Mouse (Mus musculus) spleen, adult 2 months (tissue): ENCODE measurements around the gene Mapt. TPM values are rescaled to one million over a fixed set of nuclear protein-coding genes. Genes with fewer than 3 reads are reported as not detected.

Experiments
- DNase-seq, 2 experiments: peaks; one replicate each; pipeline versions ENCODE4 v3.0.0 to v3.0.0-alpha.2; 2012 to 2021; ENCODE audit warnings: low spot score in 2 of 2, low read depth in 1 of 2
- H3K27ac ChIP-seq: fragments of 200-500 bp; 2 replicates; pipeline ENCODE4 v1.5.1; 2012; ENCODE audit warnings: low read length, inconsistent platforms; ENCODE audit not compliant: insufficient read depth
- H3K27me3 ChIP-seq: fragments of 200-500 bp; 2 replicates; pipeline ENCODE4 v1.6.1; 2012; ENCODE audit warnings: mild to moderate bottlenecking, moderate library complexity, low read length, inconsistent platforms; ENCODE audit not compliant: control insufficient read depth, insufficient read depth
- H3K36me3 ChIP-seq: fragments of 200-500 bp; 2 replicates; pipeline ENCODE4 v1.6.1; 2012; ENCODE audit warnings: mild to moderate bottlenecking, low read length, inconsistent platforms; ENCODE audit not compliant: control insufficient read depth, insufficient read depth
- H3K4me1 ChIP-seq: fragments of 200-500 bp; 2 replicates; pipeline ENCODE4 v1.6.1; 2011; ENCODE audit warnings: inconsistent platforms; ENCODE audit not compliant: control insufficient read depth, insufficient read depth, insufficient read length
- H3K4me3 ChIP-seq: fragments of 200-500 bp; 2 replicates; pipeline ENCODE4 v1.5.1; 2011; ENCODE audit warnings: mild to moderate bottlenecking, inconsistent platforms; ENCODE audit not compliant: insufficient read depth, insufficient read length; ENCODE audit errors: extremely low read depth
- CTCF ChIP-seq: fragments of 200-500 bp; IDR thresholded peaks from 2 replicates; pipeline ENCODE4 v1.5.1; 2011; ENCODE audit warnings: mild to moderate bottlenecking, inconsistent platforms; ENCODE audit not compliant: insufficient read depth, insufficient read length, insufficient replicate concordance; ENCODE audit errors: extremely low read depth
- POLR2A ChIP-seq: fragments of 200-500 bp; IDR thresholded peaks from 2 replicates; pipeline ENCODE4 v1.6.1; 2011; ENCODE audit warnings: low read depth, low read length, inconsistent platforms
- WGBS: fragments of 180-500 bp; shearing (Covaris S2); methylation state at CpG from one replicate; pipeline ENCODE4 v1.1.7; 2018; 5-methylcytosine and 5-hydroxymethylcytosine counted together
- polyA plus RNA-seq: library from polyadenylated mRNA; depleted of rRNA; stranded (reverse); fragments of >200 nt; gene quantifications from 2 replicates; pipeline ENCODE4 v1.2.3, GENCODE M21; 2012

The Mapt gene
- polyA plus RNA-seq, 1 experiment: 0.57 TPM

DNA sequence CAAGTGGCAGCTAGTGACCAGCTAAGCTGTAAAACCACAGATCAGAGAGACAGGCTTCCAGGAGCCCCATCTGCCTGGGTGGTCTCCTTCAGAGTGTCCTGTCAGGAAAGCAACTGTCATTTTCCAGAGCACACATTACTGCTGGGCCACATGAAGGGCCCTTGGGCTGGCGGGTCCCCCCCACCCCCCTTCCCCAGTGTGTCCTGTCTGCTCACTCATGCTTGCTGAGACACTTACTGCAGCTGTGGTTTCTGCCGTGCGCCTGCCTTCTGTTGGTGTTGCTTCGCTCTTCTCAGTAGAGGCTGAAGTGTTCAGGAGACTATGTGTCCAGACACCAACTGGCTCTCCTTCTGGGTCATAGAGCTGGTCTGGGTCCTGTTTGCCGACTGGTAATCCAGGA, 89.3 kb downstream of the Mapt start:
- Histone ChIP-seq H3K27ac (no peak overlapping the region), H3K4me3 (no peak overlapping the region), H3K4me1 (peaks cover 6% of the 10 kb centered on the region; the same call in 1 of the 2 replicates), H3K27me3 (peaks cover 5% of the 10 kb centered on the region), H3K36me3 (no peaks in the 10 kb centered on the region)
- DNase-seq: no peak
- 22% methylated on average over 5 of the region's 5 CpGs for WGBS
- no peak for TF ChIP-seq CTCF
- no peak for TF ChIP-seq POLR2A

DNA sequence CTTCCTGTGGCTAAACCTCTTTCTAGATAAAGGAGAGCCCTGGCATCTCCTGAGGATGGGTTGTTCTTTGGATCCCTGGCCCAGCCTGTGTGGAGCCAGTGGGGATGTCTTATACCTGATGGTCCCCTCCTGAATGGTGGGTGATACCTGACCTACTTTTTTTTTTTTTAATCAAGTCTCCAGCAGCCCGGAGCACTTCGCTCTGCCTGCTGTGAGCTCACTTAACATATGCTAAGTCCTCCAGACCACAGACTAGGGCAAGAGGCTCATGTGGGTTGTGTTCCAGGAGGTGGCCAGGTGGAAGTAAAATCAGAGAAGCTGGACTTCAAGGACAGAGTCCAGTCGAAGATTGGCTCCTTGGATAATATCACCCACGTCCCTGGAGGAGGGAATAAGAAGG, 91.0 kb downstream of the Mapt start:
- no peaks in the 10 kb centered on the region for H3K36me3 ChIP-seq
- 62% methylated on average over 4 of the region's 4 CpGs for WGBS
- no peak overlapping the region for H3K27ac ChIP-seq
- H3K4me3 ChIP-seq: no peak overlapping the region
- TF ChIP-seq POLR2A (no peak), CTCF (no peak)
- H3K4me1 ChIP-seq: peaks cover 6% of the 10 kb centered on the region; the same call in 1 of the 2 replicates
- DNase-seq: no peak
- H3K27me3 ChIP-seq: peaks cover 5% of the 10 kb centered on the region

DNA sequence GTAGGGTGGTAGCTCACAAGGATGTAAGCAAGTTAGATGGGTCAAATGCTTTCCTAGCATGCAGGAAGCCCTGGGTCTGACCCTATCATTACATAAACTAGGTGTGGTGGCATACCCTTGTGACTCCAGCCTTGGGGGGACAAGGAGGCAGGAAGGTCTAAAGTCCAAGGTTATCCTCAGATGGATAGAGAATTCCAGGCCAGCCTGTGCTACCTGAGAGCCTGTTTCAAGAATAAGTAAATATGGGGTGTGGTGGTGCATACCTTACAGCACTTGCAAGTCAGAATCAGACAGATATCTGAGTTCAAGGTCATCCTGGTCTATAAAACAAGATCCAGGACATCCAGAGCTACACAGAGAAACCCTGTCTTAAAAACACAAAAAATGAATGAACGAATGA, 96.3 kb downstream of the Mapt start:
- Histone ChIP-seq H3K4me1 (no peaks in the 10 kb centered on the region), H3K27me3 (no peaks in the 10 kb centered on the region), H3K4me3 (no peak overlapping the region), H3K36me3 (no peaks in the 10 kb centered on the region), H3K27ac (no peak overlapping the region)
- 98% methylated on average over 1 of the region's 1 CpGs for WGBS
- TF ChIP-seq CTCF: no peak
- DNase-seq: no peak

DNA sequence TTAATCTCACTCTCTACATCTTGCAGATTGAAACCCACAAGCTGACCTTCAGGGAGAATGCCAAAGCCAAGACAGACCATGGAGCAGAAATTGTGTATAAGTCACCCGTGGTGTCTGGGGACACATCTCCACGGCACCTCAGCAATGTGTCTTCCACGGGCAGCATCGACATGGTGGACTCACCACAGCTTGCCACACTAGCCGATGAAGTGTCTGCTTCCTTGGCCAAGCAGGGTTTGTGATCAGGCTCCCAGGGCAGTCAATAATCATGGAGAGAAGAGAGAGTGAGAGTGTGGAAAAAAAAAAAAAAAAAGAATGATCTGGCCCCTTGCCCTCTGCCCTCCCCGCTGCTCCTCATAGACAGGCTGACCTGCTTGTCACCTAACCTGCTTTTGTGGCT, 96.8 kb downstream of the Mapt start:
- Histone ChIP-seq H3K4me3 (no peak overlapping the region), H3K4me1 (no peaks in the 10 kb centered on the region), H3K27ac (no peak overlapping the region), H3K36me3 (no peaks in the 10 kb centered on the region), H3K27me3 (no peaks in the 10 kb centered on the region)
- TF ChIP-seq POLR2A (no peak), CTCF (no peak)
- DNase-seq: no peak
- 89% methylated on average over 6 of the region's 6 CpGs for WGBS

DNA sequence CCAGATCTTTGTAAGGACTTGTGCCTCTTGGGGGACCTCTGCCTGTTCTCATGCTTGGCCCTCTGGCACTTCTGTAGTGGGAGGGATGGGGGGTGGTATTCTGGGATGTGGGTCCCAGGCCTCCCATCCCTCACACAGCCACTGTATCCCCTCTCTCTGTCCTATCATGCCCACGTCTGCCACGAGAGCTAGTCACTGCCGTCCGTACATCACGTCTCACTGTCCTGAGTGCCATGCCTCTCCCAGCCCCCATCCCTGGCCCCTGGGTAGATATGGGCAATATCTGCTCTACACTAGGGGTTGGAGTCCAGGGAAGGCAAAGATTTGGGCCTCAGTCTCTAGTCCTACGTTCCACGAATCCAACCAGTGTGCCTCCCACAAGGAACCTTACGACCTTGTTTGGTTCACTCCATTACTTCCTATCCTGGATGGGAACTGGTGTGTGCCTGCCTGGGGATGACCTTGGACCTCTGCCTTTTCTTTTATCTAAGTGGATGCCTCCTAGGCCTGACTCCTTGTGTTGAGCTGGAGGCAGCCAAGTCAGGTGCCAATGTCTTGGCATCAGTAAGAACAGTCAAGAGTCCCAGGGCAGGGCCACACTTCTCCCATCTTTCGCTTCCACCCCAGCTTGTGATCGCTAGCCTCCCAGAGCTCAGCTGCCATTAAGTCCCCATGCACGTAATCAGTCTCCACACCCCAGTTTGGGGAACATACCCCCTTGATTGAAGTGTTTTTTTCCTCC, 98.2 kb downstream of the Mapt start:
- Histone ChIP-seq H3K27ac (no peak overlapping the region), H3K36me3 (peaks cover 7% of the 10 kb centered on the region), H3K27me3 (no peaks in the 10 kb centered on the region), H3K4me3 (no peak overlapping the region), H3K4me1 (no peaks in the 10 kb centered on the region)
- WGBS: 88% methylated on average over 11 of the region's 11 CpGs
- no peak for TF ChIP-seq POLR2A
- no peak for TF ChIP-seq CTCF
- DNase-seq: no peak

DNA sequence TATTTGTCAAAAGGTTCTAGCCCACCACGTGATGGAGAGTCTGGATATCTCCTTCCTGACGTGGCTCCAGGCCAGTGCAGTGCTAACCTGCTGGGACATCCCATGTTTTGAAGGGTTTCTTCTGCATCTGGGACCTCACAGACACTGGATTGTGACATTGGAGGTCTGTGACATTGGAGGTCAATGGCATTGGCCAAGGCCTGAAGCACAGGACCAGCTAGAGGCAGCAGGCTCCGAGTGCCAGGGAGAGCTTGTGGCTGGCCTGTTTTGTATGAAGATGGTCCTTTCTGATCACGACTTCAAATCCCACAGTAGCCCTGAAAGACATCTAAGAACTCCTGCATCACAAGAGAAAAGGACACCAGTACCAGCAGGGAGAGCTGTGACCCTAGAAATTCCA, 99.0 kb downstream of the Mapt start:
- 84% methylated on average over 4 of the region's 4 CpGs for WGBS
- Histone ChIP-seq H3K27me3 (no peaks in the 10 kb centered on the region), H3K4me3 (no peak overlapping the region), H3K27ac (no peak overlapping the region), H3K4me1 (no peaks in the 10 kb centered on the region), H3K36me3 (peaks cover 14% of the 10 kb centered on the region)
- DNase-seq: no peak
- TF ChIP-seq POLR2A (no peak), CTCF (no peak)

DNA sequence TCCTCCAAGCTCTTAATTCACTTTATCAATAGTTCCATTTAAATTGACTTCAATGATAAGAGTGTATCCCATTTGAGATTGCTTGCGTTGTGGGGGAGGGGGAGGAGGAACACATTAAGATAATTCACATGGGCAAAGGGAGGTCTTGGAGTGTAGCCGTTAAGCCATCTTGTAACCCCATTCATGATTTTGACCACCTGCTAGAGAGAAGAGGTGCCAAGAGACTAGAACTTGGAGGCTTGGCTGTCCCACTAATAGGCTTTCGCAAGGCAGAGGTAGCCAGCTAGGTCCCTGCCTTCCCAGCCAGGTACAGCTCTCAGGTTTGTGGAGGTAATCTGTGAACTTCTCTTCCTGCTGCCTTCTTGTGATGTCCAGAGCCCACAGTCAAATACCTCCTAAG, 100.0 kb downstream of the Mapt start:
- Histone ChIP-seq H3K4me1 (no peaks in the 10 kb centered on the region), H3K4me3 (no peak overlapping the region), H3K27ac (no peak overlapping the region), H3K27me3 (no peaks in the 10 kb centered on the region), H3K36me3 (peaks cover 22% of the 10 kb centered on the region)
- no peak for DNase-seq
- 86% methylated on average over 3 of the region's 3 CpGs for WGBS
- TF ChIP-seq CTCF: no peak
- TF ChIP-seq POLR2A: no peak

DNA sequence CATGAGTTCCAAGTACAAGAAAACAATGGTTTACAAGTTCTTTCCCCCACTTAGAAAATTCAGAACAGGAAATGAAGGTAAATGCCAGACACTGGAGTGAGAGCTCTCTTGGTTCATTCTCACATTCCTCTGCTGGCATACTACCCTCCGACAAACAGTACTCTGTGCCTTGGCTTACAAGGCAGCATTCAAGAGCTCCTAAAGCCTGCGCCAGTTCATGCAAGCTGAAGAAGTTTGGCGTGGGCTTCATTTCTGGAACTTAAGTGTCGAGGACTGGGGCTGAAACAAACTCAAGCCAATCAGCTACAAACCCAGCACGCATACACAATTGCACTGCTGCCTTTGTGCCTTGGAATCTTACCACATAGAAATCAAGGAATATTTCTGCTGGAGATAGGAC, 100.9 kb downstream of the Mapt start:
- DNase-seq: no peak
- H3K27me3 ChIP-seq: no peaks in the 10 kb centered on the region
- no peak overlapping the region for H3K4me3 ChIP-seq
- no peak overlapping the region for H3K27ac ChIP-seq
- TF ChIP-seq CTCF (no peak), POLR2A (no peak)
- no peaks in the 10 kb centered on the region for H3K4me1 ChIP-seq
- WGBS: 93% methylated on average over 5 of the region's 5 CpGs
- H3K36me3 ChIP-seq: peaks cover 26% of the 10 kb centered on the region
